Mouse (Mus musculus) stomach, embryonic 16.5 days (tissue): ENCODE measurements around the gene Gm21440. TPM values are rescaled to one million over a fixed set of nuclear protein-coding genes. Genes with fewer than 3 reads are reported as not detected.
"Not testable (repeated sequence)": the region's sequence is repeated elsewhere in the genome, so short reads cannot be mapped to it uniquely, and the experiment has no call there.

Source experiments
- ATAC-seq: fragments of 200-750 bp; cut with Nextera tagmentation; 2 replicates; pipeline ENCODE4 v1.8.0; 2017; ENCODE audit warnings: moderate number of reproducible peaks, moderate TSS enrichment; ENCODE audit not compliant: insufficient read depth, low FRiP score
- H3K27ac ChIP-seq: fragments of 300-500 bp; sonication (generic); 2 replicates; pipeline ENCODE4 v1.5.1; 2014; ENCODE audit warnings: low read length
- H3K27me3 ChIP-seq: fragments of 300-500 bp; sonication (generic); 2 replicates; pipeline ENCODE4 v1.6.1; 2014; ENCODE audit warnings: low read length, control low read depth, mixed read lengths; ENCODE audit not compliant: control insufficient read depth, insufficient read depth
- H3K36me3 ChIP-seq: fragments of 300-500 bp; sonication (generic); 2 replicates; pipeline ENCODE4 v1.6.1; 2014; ENCODE audit warnings: low read length; ENCODE audit not compliant: control insufficient read depth, insufficient read depth
- H3K4me1 ChIP-seq: fragments of 300-500 bp; sonication (generic); 2 replicates; pipeline ENCODE4 v1.6.1; 2014; ENCODE audit warnings: low read length, control low read depth, mixed read lengths; ENCODE audit not compliant: control insufficient read depth, insufficient read depth
- H3K4me2 ChIP-seq: fragments of 300-500 bp; sonication (generic); 2 replicates; pipeline ENCODE4 v1.6.1; 2014; ENCODE audit warnings: low read depth, low read length, mixed read lengths
- H3K4me3 ChIP-seq: fragments of 300-500 bp; sonication (generic); replicated peaks from 2 replicates; pipeline ENCODE4 v1.5.1; 2014; ENCODE audit warnings: mild to moderate bottlenecking, low read length
- H3K9ac ChIP-seq: fragments of 300-500 bp; sonication (generic); 2 replicates; pipeline ENCODE4 v1.6.1; 2014; ENCODE audit warnings: low read length
- H3K9me3 ChIP-seq: fragments of 300-500 bp; sonication (generic); replicated peaks from 2 replicates; pipeline ENCODE4 v1.6.1; 2016; ENCODE audit warnings: low read length, control low read depth; ENCODE audit not compliant: control insufficient read depth
- WGBS: fragments of 180-500 bp; shearing (Covaris S2); extraction: QIAGEN DNeasy Blood & Tissue Kit; methylation state at CpG from one replicate; pipeline ENCODE4 v1.1.7; 2014; 5-methylcytosine and 5-hydroxymethylcytosine counted together
- polyA plus RNA-seq: library from polyadenylated mRNA; unstranded; fragments of >200 nt; fragmentation: Nextera tagmentation; extraction: Ambion mirVana; gene quantifications from 2 replicates; pipeline ENCODE4 v1.2.1, GENCODE M21; 2015

The Gm21440 gene
- not detected in 2 replicates for polyA plus RNA-seq

- H3K4me2 ChIP-seq, H3K27ac ChIP-seq, H3K9ac ChIP-seq, H3K4me3 ChIP-seq, H3K36me3 ChIP-seq, ATAC-seq, H3K27me3 ChIP-seq, H3K9me3 ChIP-seq, H3K4me1 ChIP-seq: not testable (repeated sequence)
Observed at GRCm38 (mm10) chrY:13252091-13252490, at the start of gene Gm21440, which contains the start of gene Gm21454. Gene Gm21440, plus strand, starts transcription at chrY:13252391. Gene Gm21454, plus strand, starts transcription at chrY:13252442.

GRCm38 (mm10) chrY:13223828-13224227 lies 28.4 kb upstream of the Gm21440 start, which contains the start of gene Gm21828:
Gene Gm21828, minus strand, starts transcription at chrY:13223928.
- H3K27me3 ChIP-seq, H3K36me3 ChIP-seq, ATAC-seq, H3K4me1 ChIP-seq, H3K27ac ChIP-seq, H3K9me3 ChIP-seq, H3K9ac ChIP-seq, H3K4me2 ChIP-seq, H3K4me3 ChIP-seq: not testable (repeated sequence)
- no CpG with 5 or more reads among the region's 3 CpGs for WGBS

Other genes with a start within 250 kb of the Gm21440 start
- gene Gm20807, start 209.5 kb upstream of the Gm21440 start, polyA plus RNA-seq: not detected in 2 replicates
- gene Gm21891, start 118.9 kb upstream of the Gm21440 start, polyA plus RNA-seq: not detected in 2 replicates
- not detected in 2 replicates for gene Gm21425, start 90.4 kb upstream of the Gm21440 start, polyA plus RNA-seq
- not detected in 2 replicates for gene Gm21828, start 28.5 kb upstream of the Gm21440 start, polyA plus RNA-seq
- gene Gm21454, start 51 bp downstream of the Gm21440 start, polyA plus RNA-seq: not detected in 2 replicates
- gene Gm21725, start 96.7 kb downstream of the Gm21440 start, polyA plus RNA-seq: not detected in 2 replicates
- not detected in 2 replicates for gene Gm21866, start 213.2 kb downstream of the Gm21440 start, polyA plus RNA-seq
- gene Gm20773, start 241.6 kb downstream of the Gm21440 start, polyA plus RNA-seq: not detected in 2 replicates